Mouse (Mus musculus): ENCODE results near the gene Fyb2. TPM values are rescaled to one million over a fixed set of nuclear protein-coding genes. Genes with fewer than 3 reads are reported as not detected.

Fyb2 gene
- total RNA-seq, 2 experiments from 2014 or later: 2.0 to 2.4 TPM

GRCm38 (mm10) chr4:104905049-104905448, 8.2 kb upstream of the Fyb2 start:
- Histone ChIP-seq H3K4me3 (no peak overlapping the region), H3K27ac (no peak overlapping the region)
- no peak for TF ChIP-seq CTCF (conservative IDR thresholded peaks at IDR 0.05)
- DNase-seq (ENCODE audit: low spot score in 2 of 2): no peak

- Histone ChIP-seq H3K27ac (no peak overlapping the region), H3K4me3 (no peak overlapping the region)
- peak; percentile 46 to 60 for DNase-seq (ENCODE audit: low spot score in 2 of 2)
- TF ChIP-seq CTCF (conservative IDR thresholded peaks at IDR 0.05): peak; percentile 97; the same call in 1 of the 2 replicates
Measured at GRCm38 (mm10) chr4:104911685-104912084, 1.6 kb upstream of the Fyb2 start.

- no peak for TF ChIP-seq CTCF (conservative IDR thresholded peaks at IDR 0.05)
- DNase-seq (ENCODE audit: low spot score in 2 of 2): no peak
- H3K27ac ChIP-seq: no peak overlapping the region
Measured at GRCm38 (mm10) chr4:104914711-104915247, 1.5 kb downstream of the Fyb2 start.

GRCm38 (mm10) chr4:104918017-104918416, 4.8 kb downstream of the Fyb2 start:
- H3K27ac ChIP-seq: no peak overlapping the region
- no peak for TF ChIP-seq CTCF (conservative IDR thresholded peaks at IDR 0.05)
- no peak overlapping the region for H3K4me3 ChIP-seq
- DNase-seq (ENCODE audit: low spot score in 2 of 2): no peak

More at GRCm38 (mm10) chr4:104914711-104915247, 1.5 kb downstream of the Fyb2 start:
- no peak overlapping the region for H3K4me3 ChIP-seq

GRCm38 (mm10) chr4:104925383-104925782, 12.1 kb downstream of the Fyb2 start:
- H3K27ac ChIP-seq: no peak overlapping the region
- TF ChIP-seq CTCF (conservative IDR thresholded peaks at IDR 0.05): no peak
- no peak overlapping the region for H3K4me3 ChIP-seq
- no peak for DNase-seq (ENCODE audit: low spot score in 2 of 2)

- no peak for TF ChIP-seq CTCF (conservative IDR thresholded peaks at IDR 0.05)
- Histone ChIP-seq H3K4me3 (no peak overlapping the region), H3K27ac (no peak overlapping the region)
- no peak for DNase-seq (ENCODE audit: low spot score in 2 of 2)
Measured at GRCm38 (mm10) chr4:104929165-104929564, 15.9 kb downstream of the Fyb2 start.

GRCm38 (mm10) chr4:104933620-104934019, 20.4 kb downstream of the Fyb2 start:
- no peak for TF ChIP-seq CTCF (conservative IDR thresholded peaks at IDR 0.05)
- no peak overlapping the region for H3K4me3 ChIP-seq
- no peak overlapping the region for H3K27ac ChIP-seq
- DNase-seq (ENCODE audit: low spot score in 2 of 2): no peak

GRCm38 (mm10) chr4:104934997-104935396, 21.7 kb downstream of the Fyb2 start:
- TF ChIP-seq CTCF (conservative IDR thresholded peaks at IDR 0.05): no peak
- no peak overlapping the region for H3K4me3 ChIP-seq
- no peak for DNase-seq (ENCODE audit: low spot score in 2 of 2)
- no peak overlapping the region for H3K27ac ChIP-seq

GRCm38 (mm10) chr4:104935436-104935835, 22.2 kb downstream of the Fyb2 start:
- no peak for TF ChIP-seq CTCF (conservative IDR thresholded peaks at IDR 0.05)
- DNase-seq (ENCODE audit: low spot score in 2 of 2): no peak

GRCm38 (mm10) chr4:104936011-104936410, 22.8 kb downstream of the Fyb2 start:
- H3K27ac ChIP-seq: no peak overlapping the region
- no peak for DNase-seq (ENCODE audit: low spot score in 2 of 2)

More at GRCm38 (mm10) chr4:104935436-104935835, 22.2 kb downstream of the Fyb2 start:
- Histone ChIP-seq H3K27ac (no peak overlapping the region), H3K4me3 (no peak overlapping the region)

GRCm38 (mm10) chr4:104939535-104939934, 26.3 kb downstream of the Fyb2 start:
- DNase-seq (ENCODE audit: low spot score in 2 of 2): no peak
- Histone ChIP-seq H3K4me3 (no peak overlapping the region), H3K27ac (no peak overlapping the region)
- no peak for TF ChIP-seq CTCF (conservative IDR thresholded peaks at IDR 0.05)

More at GRCm38 (mm10) chr4:104936011-104936410, 22.8 kb downstream of the Fyb2 start:
- TF ChIP-seq CTCF (conservative IDR thresholded peaks at IDR 0.05): no peak
- H3K4me3 ChIP-seq: no peak overlapping the region

GRCm38 (mm10) chr4:104941895-104942294, 28.6 kb downstream of the Fyb2 start:
- Histone ChIP-seq H3K4me3 (no peak overlapping the region), H3K27ac (no peak overlapping the region)
- no peak for TF ChIP-seq CTCF (conservative IDR thresholded peaks at IDR 0.05)
- no peak for DNase-seq (ENCODE audit: low spot score in 2 of 2)

- Histone ChIP-seq H3K4me3 (no peak overlapping the region), H3K27ac (no peak overlapping the region)
- TF ChIP-seq CTCF (conservative IDR thresholded peaks at IDR 0.05): no peak
- no peak for DNase-seq (ENCODE audit: low spot score in 2 of 2)
Measured at GRCm38 (mm10) chr4:104944482-104944881, 31.2 kb downstream of the Fyb2 start.

- no peak for TF ChIP-seq CTCF (conservative IDR thresholded peaks at IDR 0.05)
- Histone ChIP-seq H3K27ac (no peak overlapping the region), H3K4me3 (no peak overlapping the region)
- DNase-seq (ENCODE audit: low spot score in 2 of 2): no peak
Measured at GRCm38 (mm10) chr4:104948886-104949285, 35.6 kb downstream of the Fyb2 start.

Measured in layer of hippocampus, adult 2 months (tissue).